Comparison of ENCODE assay signal across 23 mouse cellular contexts in the genomic region with DNA sequence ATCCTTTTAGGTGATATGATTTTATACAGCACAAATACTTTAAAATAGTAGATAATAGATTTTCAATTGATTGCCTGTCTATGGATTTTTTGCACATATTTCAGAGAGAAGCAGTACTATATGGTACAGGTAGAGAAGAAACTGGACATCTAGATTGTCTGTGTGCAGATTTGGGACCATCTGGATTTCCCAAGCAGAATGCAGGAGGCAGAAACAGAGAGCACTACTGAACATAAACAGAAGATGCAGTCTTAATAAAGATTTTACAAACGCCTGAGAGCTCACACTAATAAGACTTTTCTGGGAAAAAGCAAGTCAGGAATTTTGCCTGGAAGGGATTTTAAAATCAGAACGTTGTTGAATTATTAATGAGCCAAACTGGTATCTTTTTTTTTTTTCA.
"Had no signal": no experiment of that assay in that cellular context is flagged by ENCODE, and none has a peak within 500 bp of the region (broad histone marks: within the 10 kb centered on the region; RNA-seq: fewer than 3 reads in every experiment).

No protein-coding gene starts in this region.

- H3K27me3 ChIP-seq: limb, embryonic 13.5 days; liver, embryonic 12.5 days; liver, embryonic 15.5 days; lung, embryonic 15.5 days; megakaryocyte, embryonic 14.5 days; neural tube, embryonic 12.5 days; neural tube, embryonic 15.5 days; stomach, embryonic 15.5 days had no signal

- DNase-seq: kidney, adult 2 months; kidney, postnatal 25 days; layer of hippocampus, adult 9-11 months; liver; lung, adult 18-20 months; lung, postnatal 10 days; lung, postnatal 36 days; retina, postnatal 1 day; right cerebral cortex, postnatal 25 days; spleen, adult 18-20 months; thymus, postnatal 36 days had no signal

- H3K9ac ChIP-seq: limb, embryonic 13.5 days; liver, embryonic 12.5 days; liver, embryonic 15.5 days; lung, embryonic 15.5 days; neural tube, embryonic 12.5 days; neural tube, embryonic 15.5 days; stomach, embryonic 15.5 days had no signal

- H3K4me3 ChIP-seq: layer of hippocampus, adult 2 months; limb, embryonic 10.5 days; limb, embryonic 13.5 days; liver, embryonic 12.5 days; liver, embryonic 15.5 days; lung, embryonic 15.5 days; megakaryocyte, embryonic 14.5 days; neural tube, embryonic 12.5 days; neural tube, embryonic 15.5 days; stomach, embryonic 15.5 days had no signal

- ATAC-seq: intestine, postnatal 0 days; liver, embryonic 12.5 days had no signal

- H3K4me2 ChIP-seq: limb, embryonic 13.5 days; liver, embryonic 12.5 days; liver, embryonic 15.5 days; lung, embryonic 15.5 days; neural tube, embryonic 12.5 days; neural tube, embryonic 15.5 days; stomach, embryonic 15.5 days had no signal

- H3K4me1 ChIP-seq: limb, embryonic 10.5 days; limb, embryonic 13.5 days; liver, embryonic 12.5 days; liver, embryonic 15.5 days; lung, embryonic 15.5 days; megakaryocyte, embryonic 14.5 days; neural tube, embryonic 12.5 days; neural tube, embryonic 15.5 days; stomach, embryonic 15.5 days had no signal

- H3K36me3 ChIP-seq: limb, embryonic 10.5 days; limb, embryonic 13.5 days; liver, embryonic 12.5 days; liver, embryonic 15.5 days; lung, embryonic 15.5 days; neural tube, embryonic 12.5 days; neural tube, embryonic 15.5 days; stomach, embryonic 15.5 days had no signal

- H3K27ac ChIP-seq: kidney, postnatal 0 days; layer of hippocampus, adult 2 months; limb, embryonic 10.5 days; limb, embryonic 13.5 days; liver, embryonic 12.5 days; liver, embryonic 15.5 days; lung, embryonic 15.5 days; neural tube, embryonic 12.5 days; neural tube, embryonic 15.5 days; stomach, embryonic 15.5 days had no signal

- H3K9me3 ChIP-seq: limb, embryonic 10.5 days; limb, embryonic 13.5 days; liver, embryonic 12.5 days; liver, embryonic 15.5 days; lung, embryonic 15.5 days; megakaryocyte, embryonic 14.5 days; neural tube, embryonic 12.5 days; neural tube, embryonic 15.5 days; stomach, embryonic 15.5 days had no signal
